Mouse (Mus musculus) CH12.LX (cell line): ENCODE results near the gene Cd151.

Experiments used
- CTCF ChIP-seq, 2 experiments: IDR thresholded peaks in 1 of 2; conservative IDR thresholded peaks in 1 of 2; 2 replicates each; pipeline ENCODE4 v1.5.1; 2011 to 2012; ENCODE audit warnings: low read depth in 2 of 2, low read length in 2 of 2, improper control_type of control experiment in 1 of 2, inconsistent platforms in 1 of 2, mild to moderate bottlenecking in 1 of 2, moderate library complexity in 1 of 2
- JUND ChIP-seq: conservative IDR thresholded peaks from 2 replicates; pipeline ENCODE4 v1.6.1; 2011; ENCODE audit warnings: low read depth, low read length, improper control_type of control experiment
- POLR2A ChIP-seq: IDR thresholded peaks from 2 replicates; pipeline ENCODE4 v1.6.1; 2011; ENCODE audit warnings: low read depth, mild to moderate bottlenecking, improper control_type of control experiment, low read length
- ZNF384 ChIP-seq: IDR thresholded peaks from 2 replicates; pipeline ENCODE4 v1.6.1; 2012; ENCODE audit warnings: low read depth, low read length, improper control_type of control experiment, inconsistent platforms

GRCm38 (mm10) chr7:141459301-141459711, 7.9 kb upstream of the Cd151 start:
- no peak for TF ChIP-seq ZNF384
- TF ChIP-seq CTCF (conservative IDR thresholded peaks at IDR 0.05 in 1 of 2, IDR thresholded peaks at IDR 0.05 in 1 of 2; ENCODE audit: low read depth in 2 of 2, low read length in 2 of 2) = no peak
- no peak for TF ChIP-seq JUND
- TF ChIP-seq POLR2A = no peak
